Mouse (Mus musculus): ENCODE measurements around the gene Sppl3. TPM values are rescaled to one million over a fixed set of nuclear protein-coding genes. Genes with fewer than 3 reads are reported as not detected.

Sppl3 gene
- total and polyA plus RNA-seq, 3 experiments: 14.3 to 29.2 (median 14.9) TPM

DNA sequence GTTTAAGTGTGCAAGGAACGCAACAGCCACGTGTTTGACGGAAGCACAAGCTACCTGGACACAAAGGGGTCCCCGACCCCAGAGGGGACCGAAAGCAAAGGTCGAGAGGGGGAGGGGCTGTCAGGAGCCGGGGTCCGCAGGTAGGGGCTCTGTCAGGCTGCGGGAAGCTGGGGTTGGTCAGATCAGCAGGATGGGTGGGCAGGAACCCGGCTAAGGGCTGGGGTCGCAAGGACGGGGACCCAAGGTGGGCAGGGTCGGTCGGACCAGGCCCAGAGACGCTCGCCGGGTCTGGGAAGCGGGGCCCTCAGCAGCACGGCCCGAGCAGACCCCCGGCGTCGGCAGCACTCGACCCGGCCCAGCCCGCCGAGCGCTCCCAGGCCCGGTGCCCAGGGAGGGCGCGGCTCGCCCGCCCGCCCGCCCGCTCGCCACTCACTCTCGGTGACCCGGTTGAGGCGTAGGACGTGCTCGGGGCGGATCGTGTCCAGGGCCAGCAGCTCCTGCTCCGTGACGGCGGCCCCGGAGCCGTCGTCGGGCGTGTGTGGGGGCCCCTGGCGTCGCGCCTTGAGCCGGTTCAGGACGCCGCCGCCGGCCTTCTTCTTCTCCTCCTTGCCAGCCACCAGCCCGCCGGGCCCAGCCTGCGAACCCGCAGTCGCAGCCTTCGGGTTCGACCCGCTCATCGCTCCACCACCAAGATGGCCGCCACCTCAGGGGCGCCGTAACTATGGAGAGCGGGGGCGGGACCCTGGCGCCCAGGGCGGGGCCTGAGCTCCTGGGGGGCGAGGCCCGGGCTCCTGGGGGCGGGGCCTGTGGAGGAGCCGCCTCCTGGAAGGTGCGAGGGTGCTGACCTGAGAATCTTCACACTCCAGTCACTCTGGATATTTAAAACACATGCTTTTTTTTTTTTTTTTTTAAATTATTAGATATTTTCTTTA lies 123.6 kb downstream of the Sppl3 start, which contains the start of gene Unc119b:
Unc119b (minus strand) TSS at position 742 of the 932 bp plus-strand sequence.
- dilution Hi-C loops (cut with MboI; ENCODE audit: extremely low pct_ligation_motif_present, extremely low pct_unique_long_range_greater_than_20kb, low sequenced_read_pairs): no loop called here
- Histone ChIP-seq H3K27ac (ENCODE audit: insufficient read depth, low read depth) (peak within 1 kb of the TSS; percentile 79; the same call in 1 of the 2 replicates), H3K4me1 (ENCODE audit: control insufficient read depth in 1 of 2, insufficient read depth in 2 of 2) (peaks cover 5 to 32% of the 10 kb centered on the region in 2 experiments), H3K4me3 (replicated peaks in 1 of 3; ENCODE audit: low read depth in 2 of 3, low read length in 2 of 3, poor library complexity in 1 of 3) (peak within 1 kb of the TSS; percentile 78 to 90 (median 83)), H3K79me2 (replicated peaks; ENCODE audit: control insufficient read depth, extremely low read depth, insufficient read depth, poor library complexity, severe bottlenecking) (peaks cover 19% of the 10 kb centered on the region; the same call in 1 of the 2 replicates), H3K4me2 (ENCODE audit: insufficient read depth, low read depth, poor library complexity, severe bottlenecking) (peak within 1 kb of the TSS; percentile 86), H3K36me3 (replicated peaks in 1 of 2; ENCODE audit: control insufficient read depth in 1 of 2, insufficient read depth in 1 of 2, low read length in 1 of 2) (peaks cover 8 to 19% of the 10 kb centered on the region in 2 experiments), H3K9me3 (replicated peaks; ENCODE audit: low read length) (peaks cover 3% of the 10 kb centered on the region), H3K9ac (ENCODE audit: insufficient read depth, low read depth) (peak within 1 kb of the TSS; percentile 83), H3K27me3 (replicated peaks) (peaks cover 8% of the 10 kb centered on the region)
- DNase-seq (ENCODE audit: extremely low read depth): peak; percentile 82
- no peak for TF ChIP-seq ZNF384 (IDR thresholded peaks at IDR 0.05; ENCODE audit: low read depth, low read length)
- no peak for TF ChIP-seq POLR2AphosphoS2 (IDR thresholded peaks at IDR 0.05; ENCODE audit: low read depth, low read length)
- TF ChIP-seq TBP (conservative IDR thresholded peaks at IDR 0.05; ENCODE audit: low read depth, low read length): no peak
- peak; percentile 36 for TF ChIP-seq SIN3A (IDR thresholded peaks at IDR 0.05; ENCODE audit: low read length)
- TF ChIP-seq MXI1 (IDR thresholded peaks at IDR 0.05; ENCODE audit: low read depth, low read length): peak; percentile 27
- no peak for TF ChIP-seq BHLHE40 (IDR thresholded peaks at IDR 0.05; ENCODE audit: low read depth, low read length)
- 0 out of 2 replicates have a peak, but pooled peaks have one; percentile 24 for TF ChIP-seq HCFC1 (IDR thresholded peaks at IDR 0.05; ENCODE audit: low read depth, low read length)
- 0 out of 2 replicates have a peak, but pooled peaks have one; percentile 26 for TF ChIP-seq ZMIZ1 (IDR thresholded peaks at IDR 0.05; ENCODE audit: low read depth, low read length)
- TF ChIP-seq MAX (IDR thresholded peaks at IDR 0.05; ENCODE audit: low read length): peak; percentile 14; the same call in 1 of the 2 replicates
- no peak for TF ChIP-seq KAT2A (IDR thresholded peaks at IDR 0.05; ENCODE audit: insufficient replicate concordance, low read length)
- peak; percentile 26; the same call in 1 of the 2 replicates for TF ChIP-seq TCF12 (IDR thresholded peaks at IDR 0.05; ENCODE audit: low read depth, low read length)
- 0 out of 2 replicates have a peak, but pooled peaks have one; percentile 20 for TF ChIP-seq MAZ (IDR thresholded peaks at IDR 0.05; ENCODE audit: low read depth, low read length)
- no peak for TF ChIP-seq RAD21 (IDR thresholded peaks at IDR 0.05; ENCODE audit: low read depth, low read length)
- no peak; the same call in 1 of the 2 replicates for TF ChIP-seq UBTF (IDR thresholded peaks at IDR 0.05; ENCODE audit: low read depth, low read length)
- no peak for TF ChIP-seq SMC3 (IDR thresholded peaks at IDR 0.05; ENCODE audit: low read depth, low read length)
- peak; percentile 72 for TF ChIP-seq POLR2A (IDR thresholded peaks at IDR 0.05; ENCODE audit: low read depth, low read length)
- no peak for TF ChIP-seq ETS1 (conservative IDR thresholded peaks at IDR 0.05; ENCODE audit: low read depth, low read length)
- 0 out of 2 replicates have a peak, but pooled peaks have one; percentile 10 for TF ChIP-seq IRF4 (IDR thresholded peaks at IDR 0.05; ENCODE audit: low read depth, low read length)
- no peak for TF ChIP-seq EP300 (IDR thresholded peaks at IDR 0.05; ENCODE audit: low read length)
- TF ChIP-seq NRF1 (IDR thresholded peaks at IDR 0.05; ENCODE audit: low read depth, low read length): 0 out of 2 replicates have a peak, but pooled peaks have one; percentile 42
- in situ Hi-C loops (cut with MboI; ENCODE audit: low pct_ligation_motif_present, low pct_unique_long_range_greater_than_20kb, low sequenced_read_pairs): no loop called here

Data from CH12.LX (cell line).